Mouse (Mus musculus) kidney, adult 8-10 months (tissue): ENCODE measurements around the gene Pcyt2.
"Not testable (repeated sequence)": the region's sequence is repeated elsewhere in the genome, so short reads cannot be mapped to it uniquely, and the experiment has no call there.

ENCODE experiments used
- DNase-seq, 2 experiments: peaks; one replicate each; pipeline ENCODE4 v3.0.0; 2022

Gene Pcyt2

GRCm38 (mm10) chr11:120615167-120615566 is 2.6 kb downstream of the Pcyt2 start:
- no peak for DNase-seq

- DNase-seq = no peak
Measured at GRCm38 (mm10) chr11:120613976-120614375, 3.8 kb downstream of the Pcyt2 start.

- no peak for DNase-seq
Measured at GRCm38 (mm10) chr11:120613481-120613972, 4.2 kb downstream of the Pcyt2 start.

GRCm38 (mm10) chr11:120612763-120613162 is 5.0 kb downstream of the Pcyt2 start:
- peak; percentile 67 to 79 for DNase-seq

GRCm38 (mm10) chr11:120610477-120611046 is 7.2 kb downstream of the Pcyt2 start:
- DNase-seq = no peak

GRCm38 (mm10) chr11:120609250-120609649 is 8.5 kb downstream of the Pcyt2 start:
- peak in 1 of 2 experiments; percentile 67 for DNase-seq

GRCm38 (mm10) chr11:120608241-120609034 is 9.3 kb downstream of the Pcyt2 start, which contains the start of gene Npb:
Npb (plus strand) TSS chr11:120608477.
- DNase-seq = no peak

GRCm38 (mm10) chr11:120606764-120607163 is 11.0 kb downstream of the Pcyt2 start:
- DNase-seq = no peak

- no peak for DNase-seq
Measured at GRCm38 (mm10) chr11:120605667-120606066, 12.1 kb downstream of the Pcyt2 start.

GRCm38 (mm10) chr11:120603545-120603944 is 14.2 kb downstream of the Pcyt2 start:
- DNase-seq = no peak

- DNase-seq = no peak
Measured at GRCm38 (mm10) chr11:120600716-120601115, 17.0 kb downstream of the Pcyt2 start.

GRCm38 (mm10) chr11:120598990-120599549 is 18.7 kb downstream of the Pcyt2 start:
- DNase-seq = no peak

- peak; percentile 90 to 91 for DNase-seq
Measured at GRCm38 (mm10) chr11:120598283-120598989, 19.3 kb downstream of the Pcyt2 start, which contains the start of the genes Alyref and Anapc11. Alyref (minus strand) TSS chr11:120598365. Anapc11 (plus strand) TSS chr11:120598421.

- DNase-seq = no peak
Measured at GRCm38 (mm10) chr11:120597240-120598235, 20.2 kb downstream of the Pcyt2 start.

GRCm38 (mm10) chr11:120588531-120588930 is 29.2 kb downstream of the Pcyt2 start:
- DNase-seq = no peak

- no peak for DNase-seq
Measured at GRCm38 (mm10) chr11:120583937-120584336, 33.8 kb downstream of the Pcyt2 start.

GRCm38 (mm10) chr11:120582982-120583293 is 34.8 kb downstream of the Pcyt2 start:
- not testable (repeated sequence) for DNase-seq

- DNase-seq = peak; percentile 36 to 63
Measured at GRCm38 (mm10) chr11:120582268-120582981, 35.3 kb downstream of the Pcyt2 start.

- peak; percentile 76 to 85 for DNase-seq
Measured at GRCm38 (mm10) chr11:120581490-120582267, 36.1 kb downstream of the Pcyt2 start, which contains the start of gene Arhgdia. Arhgdia (minus strand) TSS chr11:120581624.

- DNase-seq = peak in 1 of 2 experiments; percentile 33
Measured at GRCm38 (mm10) chr11:120580871-120581331, 36.8 kb downstream of the Pcyt2 start.
